Mouse (Mus musculus): ENCODE measurements around the gene Sema3g. TPM values are rescaled to one million over a fixed set of nuclear protein-coding genes. Genes with fewer than 3 reads are reported as not detected.
A peak's percentile ranks its signal among the peaks of the same experiment; 100 is the strongest.

The Sema3g gene
- total and polyA plus RNA-seq, 2 experiments from 2014 or later: 0.44 to 4.1 TPM

DNA sequence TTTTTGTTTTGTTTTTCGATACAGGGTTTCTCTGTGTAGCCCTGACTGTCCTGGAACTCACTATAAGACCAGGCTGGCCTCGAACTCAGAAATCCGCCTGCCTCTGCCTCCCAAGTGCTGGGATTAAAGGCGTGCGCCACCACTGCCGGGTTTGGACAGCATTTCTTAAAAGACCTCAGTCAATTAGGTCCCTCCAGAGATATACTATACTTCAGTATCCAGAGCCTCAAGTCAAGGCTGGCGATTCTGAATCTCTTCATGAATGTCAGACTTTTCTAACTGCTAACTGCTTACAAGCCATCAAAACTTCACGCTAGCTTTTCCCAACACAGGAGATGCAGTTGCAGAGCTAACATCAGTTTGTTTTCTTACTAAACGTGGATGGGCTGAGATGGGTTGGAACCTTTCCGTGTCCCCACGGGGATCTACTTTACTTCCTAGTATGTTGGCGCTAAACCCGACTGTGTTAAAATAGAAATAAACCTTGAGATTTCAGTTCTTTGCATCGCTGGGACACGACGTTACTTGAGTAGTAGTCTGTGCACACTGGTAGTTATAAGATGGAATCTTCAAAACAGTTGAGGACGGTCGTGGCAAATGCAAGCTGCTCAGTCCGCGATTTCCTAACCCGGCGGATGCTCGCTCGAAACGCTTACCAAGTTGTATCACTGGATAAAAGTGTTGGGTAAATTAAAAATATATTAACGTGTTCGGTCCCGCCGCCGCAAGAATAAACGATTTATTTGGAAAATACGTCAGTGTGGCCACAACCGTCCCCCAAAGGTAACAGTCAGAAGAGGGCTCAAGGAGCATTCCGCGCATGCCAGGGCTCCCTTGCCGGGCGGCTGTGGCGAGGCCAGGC, 32.8 kb downstream of the Sema3g start:
- DNase-seq (ENCODE audit: low spot score) (peak; percentile 47), ATAC-seq (ENCODE audit: low FRiP score) (0 out of 2 replicates have a peak, but pooled peaks have one; percentile 6)
- Histone ChIP-seq H3K4me3 (ENCODE audit: low read depth, low read length) (peak overlapping the region; percentile 86), H3K36me3 (ENCODE audit: insufficient read depth, low read length) (peaks cover 24% of the 10 kb centered on the region), H3K27me3 (ENCODE audit: insufficient read depth, low read length) (no peaks in the 10 kb centered on the region), H3K4me2 (ENCODE audit: low read depth, low read length, poor library complexity, severe bottlenecking) (peak overlapping the region; percentile 85), H3K27ac (ENCODE audit: low read depth, low read length) (peak overlapping the region; percentile 95), H3K4me1 (ENCODE audit: insufficient read depth, low read length) (peaks cover 10% of the 10 kb centered on the region), H3K9me3 (ENCODE audit: low read length) (no peaks in the 10 kb centered on the region), H3K9ac (replicated peaks; ENCODE audit: low read length, poor library complexity, severe bottlenecking) (peak overlapping the region; percentile 92)
- WGBS: 19% methylated on average over 38 of the region's 38 CpGs
- no peak for TF ChIP-seq CTCF (IDR thresholded peaks at IDR 0.05)

DNA sequence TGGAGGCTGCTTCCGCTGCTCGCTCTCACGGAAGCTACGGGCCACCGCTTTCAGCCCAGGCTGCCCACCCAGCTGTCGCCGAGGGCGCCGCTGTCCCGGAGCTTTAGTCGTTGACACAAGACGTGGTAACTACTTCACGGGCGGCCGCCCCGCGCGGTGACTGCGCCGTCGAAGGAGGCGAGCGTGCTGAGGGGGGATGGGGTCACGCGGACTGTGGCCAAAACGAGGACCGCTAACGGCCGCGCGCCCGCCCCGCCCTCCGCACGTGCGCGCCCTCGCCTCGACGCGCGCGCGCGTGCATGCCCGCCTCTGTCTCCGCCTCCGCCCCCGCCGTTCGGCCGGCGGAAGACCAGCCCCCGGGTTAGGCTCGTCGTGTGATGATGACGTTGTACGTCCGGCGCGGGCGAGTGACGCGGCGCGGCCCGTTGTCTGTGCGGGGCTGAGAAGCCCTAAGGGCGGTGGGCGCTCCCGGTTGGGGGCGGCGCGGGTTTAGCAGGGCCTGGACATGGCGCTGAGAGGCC, 33.5 kb downstream of the Sema3g start, which contains the start of the genes Phf7 and Bap1:
TSS of gene Phf7 (minus strand) at position 234 of the 521 bp plus-strand sequence.
TSS of gene Bap1 (plus strand) at position 367 of the 521 bp plus-strand sequence.
- peak within 1 kb of the TSS; percentile 95 for H3K27ac ChIP-seq (ENCODE audit: low read depth, low read length)
- peak; percentile 92 for ATAC-seq (ENCODE audit: low FRiP score)
- H3K4me2 ChIP-seq (ENCODE audit: low read depth, low read length, poor library complexity, severe bottlenecking): peak within 1 kb of the TSS; percentile 85
- H3K9me3 ChIP-seq (ENCODE audit: low read length): no peaks in the 10 kb centered on the region
- peak; percentile 31; the same call in 1 of the 2 replicates for TF ChIP-seq CTCF (IDR thresholded peaks at IDR 0.05)
- H3K36me3 ChIP-seq (ENCODE audit: insufficient read depth, low read length): peaks cover 31% of the 10 kb centered on the region
- WGBS: under 1% methylated on average over 71 of the region's 75 CpGs
- peak within 1 kb of the TSS; percentile 92 for H3K9ac ChIP-seq (replicated peaks; ENCODE audit: low read length, poor library complexity, severe bottlenecking)
- peaks cover 10% of the 10 kb centered on the region for H3K4me1 ChIP-seq (ENCODE audit: insufficient read depth, low read length)
- peak; percentile 97 for DNase-seq (ENCODE audit: low spot score)
- H3K4me3 ChIP-seq (ENCODE audit: low read depth, low read length): peak within 1 kb of the TSS; percentile 86
- no peaks in the 10 kb centered on the region for H3K27me3 ChIP-seq (ENCODE audit: insufficient read depth, low read length)

DNA sequence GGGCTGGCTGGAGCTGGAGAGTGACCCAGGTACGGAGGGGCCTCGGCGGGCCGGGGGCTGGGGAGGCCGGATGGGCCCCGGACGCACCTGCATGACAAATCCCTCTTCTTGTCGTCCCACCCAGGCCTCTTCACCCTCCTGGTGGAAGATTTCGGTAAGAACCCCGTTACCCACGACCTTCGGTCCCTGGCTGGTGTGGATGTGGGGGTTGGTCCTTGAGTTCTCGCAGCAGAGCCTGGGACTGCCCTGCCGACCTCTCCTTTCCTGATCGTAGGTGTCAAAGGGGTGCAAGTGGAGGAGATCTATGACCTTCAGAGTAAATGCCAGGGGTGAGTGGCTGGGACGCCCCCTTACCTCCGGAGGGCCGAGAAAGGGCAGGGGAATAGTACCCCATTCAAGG, 34.0 kb downstream of the Sema3g start:
- WGBS: 2% methylated on average over 18 of the region's 18 CpGs
- no peaks in the 10 kb centered on the region for H3K9me3 ChIP-seq (ENCODE audit: low read length)

DNA sequence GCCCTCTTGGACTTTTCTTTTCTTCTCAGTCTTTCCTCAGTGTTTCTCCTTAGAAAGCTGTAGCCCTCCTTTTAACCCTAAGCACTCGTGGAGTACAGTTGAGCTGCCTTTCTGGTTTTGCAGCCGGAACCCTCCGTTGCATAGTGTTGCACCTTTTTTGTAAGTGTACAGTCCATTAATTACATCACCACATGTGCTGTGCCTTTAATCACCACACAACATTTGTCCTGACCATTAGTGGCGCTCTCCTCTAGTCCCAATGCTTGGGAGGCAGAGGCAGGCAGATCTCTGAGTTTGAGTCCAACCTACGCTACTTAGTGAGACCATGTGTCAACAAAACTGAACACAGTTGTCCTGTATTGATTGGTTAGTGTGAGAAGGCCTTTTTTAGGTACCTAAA, 34.4 kb downstream of the Sema3g start:
- WGBS: 93% methylated on average over 5 of the region's 5 CpGs
- peak overlapping the region; percentile 86 for H3K4me3 ChIP-seq (ENCODE audit: low read depth, low read length)
- peak overlapping the region; percentile 85 for H3K4me2 ChIP-seq (ENCODE audit: low read depth, low read length, poor library complexity, severe bottlenecking)
- H3K9ac ChIP-seq (replicated peaks; ENCODE audit: low read length, poor library complexity, severe bottlenecking): peak overlapping the region; percentile 92
- no peak for ATAC-seq (ENCODE audit: low FRiP score)
- peaks cover 41% of the 10 kb centered on the region for H3K36me3 ChIP-seq (ENCODE audit: insufficient read depth, low read length)
- H3K27me3 ChIP-seq (ENCODE audit: insufficient read depth, low read length): no peaks in the 10 kb centered on the region
- peaks cover 10% of the 10 kb centered on the region for H3K4me1 ChIP-seq (ENCODE audit: insufficient read depth, low read length)
- TF ChIP-seq CTCF (IDR thresholded peaks at IDR 0.05): no peak
- no peak overlapping the region for H3K27ac ChIP-seq (ENCODE audit: low read depth, low read length)
- no peaks in the 10 kb centered on the region for H3K9me3 ChIP-seq (ENCODE audit: low read length)
- no peak for DNase-seq (ENCODE audit: low spot score)

More for the DNA sequence above, 34.0 kb downstream of the Sema3g start:
- H3K27ac ChIP-seq (ENCODE audit: low read depth, low read length): peak overlapping the region; percentile 80
- DNase-seq (ENCODE audit: low spot score) (no peak), ATAC-seq (ENCODE audit: low FRiP score) (no peak; the same call in 1 of the 2 replicates)
- peaks cover 10% of the 10 kb centered on the region for H3K4me1 ChIP-seq (ENCODE audit: insufficient read depth, low read length)
- no peaks in the 10 kb centered on the region for H3K27me3 ChIP-seq (ENCODE audit: insufficient read depth, low read length)
- peaks cover 36% of the 10 kb centered on the region for H3K36me3 ChIP-seq (ENCODE audit: insufficient read depth, low read length)
- peak overlapping the region; percentile 92 for H3K9ac ChIP-seq (replicated peaks; ENCODE audit: low read length, poor library complexity, severe bottlenecking)
- H3K4me3 ChIP-seq (ENCODE audit: low read depth, low read length): peak overlapping the region; percentile 86
- H3K4me2 ChIP-seq (ENCODE audit: low read depth, low read length, poor library complexity, severe bottlenecking): peak overlapping the region; percentile 85
- no peak for TF ChIP-seq CTCF (IDR thresholded peaks at IDR 0.05)

DNA sequence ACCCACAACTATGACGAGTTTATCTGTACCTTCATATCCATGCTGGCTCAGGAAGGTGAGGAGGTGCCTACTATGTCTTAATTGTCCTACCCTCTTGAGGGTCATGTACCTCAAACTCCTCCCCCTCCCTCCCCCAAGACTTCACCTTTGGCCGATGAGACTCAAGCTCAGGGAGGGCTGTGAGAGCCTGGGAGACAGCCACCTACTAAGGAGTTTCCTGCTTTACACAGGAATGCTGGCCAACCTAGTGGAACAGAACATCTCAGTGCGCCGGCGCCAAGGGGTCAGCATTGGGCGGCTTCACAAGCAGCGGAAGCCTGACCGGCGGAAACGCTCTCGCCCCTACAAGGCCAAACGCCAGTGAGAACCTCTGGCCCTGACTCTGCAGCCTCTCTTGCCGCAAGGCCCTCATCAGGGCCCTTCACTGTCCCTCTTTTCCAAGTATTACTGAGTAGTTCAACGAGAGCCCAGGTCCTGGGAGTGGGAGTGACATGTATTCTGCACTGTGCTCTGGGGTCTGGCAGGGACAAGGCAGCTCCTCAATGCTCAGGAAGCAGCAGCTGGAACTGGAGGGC, 40.9 kb downstream of the Sema3g start:
- no peak overlapping the region for H3K9ac ChIP-seq (replicated peaks; ENCODE audit: low read length, poor library complexity, severe bottlenecking)
- H3K4me2 ChIP-seq (ENCODE audit: low read depth, low read length, poor library complexity, severe bottlenecking): no peak overlapping the region
- WGBS: 95% methylated on average over 14 of the region's 14 CpGs
- H3K4me1 ChIP-seq (ENCODE audit: insufficient read depth, low read length): no peaks in the 10 kb centered on the region
- ATAC-seq (ENCODE audit: low FRiP score): no peak
- no peak for TF ChIP-seq CTCF (IDR thresholded peaks at IDR 0.05)
- H3K27ac ChIP-seq (ENCODE audit: low read depth, low read length): no peak overlapping the region
- no peaks in the 10 kb centered on the region for H3K27me3 ChIP-seq (ENCODE audit: insufficient read depth, low read length)
- no peak for DNase-seq (ENCODE audit: low spot score)
- no peaks in the 10 kb centered on the region for H3K9me3 ChIP-seq (ENCODE audit: low read length)
- H3K36me3 ChIP-seq (ENCODE audit: insufficient read depth, low read length): peaks cover 73% of the 10 kb centered on the region
- H3K4me3 ChIP-seq (ENCODE audit: low read depth, low read length): no peak overlapping the region

All from midbrain, postnatal 0 days (tissue).